Mouse (Mus musculus): Measurements from ENCODE around the gene Padi1. TPM values are rescaled to one million over a fixed set of nuclear protein-coding genes. Genes with fewer than 3 reads are reported as not detected.

The Padi1 gene
- total and polyA plus RNA-seq, 3 experiments: 0.03 to 0.16 TPM; not detected in 1

DNA sequence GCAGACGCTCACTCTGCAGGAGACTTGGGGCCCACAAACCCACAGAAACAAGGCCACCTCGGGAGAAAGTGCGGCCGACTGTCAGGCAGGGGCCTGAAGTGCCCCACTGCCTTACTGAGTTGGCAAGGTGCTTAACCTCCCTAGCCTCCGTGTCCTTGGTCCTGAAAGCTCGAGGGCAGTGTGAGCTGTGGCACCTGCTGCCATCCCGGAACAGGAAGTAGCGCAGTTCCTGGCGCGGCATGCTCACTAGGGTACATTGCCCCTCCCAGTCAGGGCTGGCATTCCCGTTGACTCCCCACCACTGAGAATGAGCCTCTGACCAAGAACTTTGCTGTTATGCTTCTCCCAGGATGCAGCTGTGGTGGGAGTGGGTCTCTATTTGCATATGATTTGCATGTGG, 19.6 kb downstream of the Padi1 start:
- no peaks in the 10 kb centered on the region; the same call in 1 of the 2 replicates for H3K4me1 ChIP-seq (ENCODE audit: insufficient read depth, low read depth, low read length)
- peaks cover 13% of the 10 kb centered on the region for H3K27me3 ChIP-seq (ENCODE audit: insufficient read depth, low read length)
- no peak overlapping the region for H3K4me3 ChIP-seq (ENCODE audit: low read depth, low read length)
- H3K9me3 ChIP-seq (replicated peaks): no peaks in the 10 kb centered on the region
- DNase-seq (ENCODE audit: low spot score): no peak
- ATAC-seq (ENCODE audit: extremely low read depth, insufficient number of reproducible peaks, low FRiP score, poor library complexity, severe bottlenecking): no peak
- H3K36me3 ChIP-seq (replicated peaks): no peaks in the 10 kb centered on the region
- TF ChIP-seq GATA1 (IDR thresholded peaks at IDR 0.05; ENCODE audit: borderline replicate concordance, low read length): no peak
- no peak for TF ChIP-seq GATA2 (IDR thresholded peaks at IDR 0.05; ENCODE audit: borderline replicate concordance, low read depth, low read length)
- no peak for TF ChIP-seq POLR2AphosphoS5 (IDR thresholded peaks at IDR 0.05; ENCODE audit: insufficient replicate concordance, low read depth, low read length)
- no peak for TF ChIP-seq CTCF (IDR thresholded peaks at IDR 0.05; ENCODE audit: low read depth, low read length)
- TF ChIP-seq TAL1 (conservative IDR thresholded peaks at IDR 0.05; ENCODE audit: low read depth, low read length): no peak

DNA sequence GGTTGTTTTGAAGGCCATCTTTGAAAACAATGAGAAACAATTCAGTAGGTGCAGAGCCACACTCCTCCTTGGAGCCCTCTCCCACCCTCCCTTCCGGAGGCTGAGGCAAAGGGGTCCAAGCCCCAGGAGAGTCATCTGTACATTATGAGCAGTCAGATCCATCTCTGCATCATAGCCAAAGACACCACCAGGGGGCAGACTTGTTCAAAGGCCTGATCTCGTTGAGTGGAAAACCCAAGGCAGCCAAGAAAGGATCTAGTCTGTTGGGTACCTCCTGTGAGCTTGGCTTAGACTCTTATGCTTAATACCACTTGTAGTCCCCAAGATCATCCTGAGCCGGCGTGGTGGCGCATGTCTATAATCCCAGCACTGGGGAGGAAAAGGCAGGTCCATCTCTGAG, 23.6 kb downstream of the Padi1 start:
- H3K4me1 ChIP-seq (ENCODE audit: insufficient read depth, low read depth, low read length): peaks cover 1% of the 10 kb centered on the region
- DNase-seq (ENCODE audit: low spot score) (no peak), ATAC-seq (ENCODE audit: extremely low read depth, insufficient number of reproducible peaks, low FRiP score, poor library complexity, severe bottlenecking) (no peak)
- peaks cover 7% of the 10 kb centered on the region; the same call in 1 of the 2 replicates for H3K27me3 ChIP-seq (ENCODE audit: insufficient read depth, low read length)
- no peaks in the 10 kb centered on the region for H3K9me3 ChIP-seq (replicated peaks)
- TF ChIP-seq POLR2AphosphoS5 (IDR thresholded peaks at IDR 0.05; ENCODE audit: insufficient replicate concordance, low read depth, low read length): no peak
- TF ChIP-seq GATA1 (IDR thresholded peaks at IDR 0.05; ENCODE audit: borderline replicate concordance, low read length): no peak
- peak; percentile 40; the same call in 1 of the 2 replicates for TF ChIP-seq CTCF (IDR thresholded peaks at IDR 0.05; ENCODE audit: low read depth, low read length)
- no peak overlapping the region for H3K4me3 ChIP-seq (ENCODE audit: low read depth, low read length)
- no peaks in the 10 kb centered on the region for H3K36me3 ChIP-seq (replicated peaks)

DNA sequence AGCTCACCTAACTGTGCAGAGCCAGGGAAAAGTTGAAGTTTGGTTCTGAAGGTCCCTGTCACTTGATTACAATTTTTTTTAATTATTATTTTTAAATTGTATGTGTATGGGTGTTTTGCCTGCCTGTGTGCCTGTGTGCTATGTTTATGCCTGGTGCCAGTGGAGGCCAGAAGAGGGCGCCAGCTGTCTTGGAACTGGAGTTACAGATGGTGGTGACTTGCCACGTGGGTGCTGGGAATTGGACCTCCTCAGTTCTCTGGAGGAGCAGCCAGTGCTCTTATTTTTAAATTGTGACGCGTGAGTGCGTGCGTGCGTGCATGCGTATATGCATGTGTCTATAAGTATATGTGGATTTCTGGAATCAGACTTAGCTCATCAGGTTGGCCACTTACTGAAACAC, 28.2 kb downstream of the Padi1 start:
- H3K36me3 ChIP-seq (replicated peaks): no peaks in the 10 kb centered on the region
- no peak overlapping the region for H3K4me3 ChIP-seq (ENCODE audit: low read depth, low read length)
- no peak for ATAC-seq (ENCODE audit: extremely low read depth, insufficient number of reproducible peaks, low FRiP score, poor library complexity, severe bottlenecking)
- no peak for DNase-seq (ENCODE audit: low spot score)
- no peaks in the 10 kb centered on the region; the same call in 1 of the 2 replicates for H3K27me3 ChIP-seq (ENCODE audit: insufficient read depth, low read length)
- TF ChIP-seq CTCF (IDR thresholded peaks at IDR 0.05; ENCODE audit: low read depth, low read length) (no peak), TAL1 (conservative IDR thresholded peaks at IDR 0.05; ENCODE audit: low read depth, low read length) (no peak), GATA1 (IDR thresholded peaks at IDR 0.05; ENCODE audit: borderline replicate concordance, low read length) (no peak), POLR2AphosphoS5 (IDR thresholded peaks at IDR 0.05; ENCODE audit: insufficient replicate concordance, low read depth, low read length) (no peak), GATA2 (IDR thresholded peaks at IDR 0.05; ENCODE audit: borderline replicate concordance, low read depth, low read length) (no peak)
- H3K9me3 ChIP-seq (replicated peaks): no peaks in the 10 kb centered on the region
- peaks cover 34% of the 10 kb centered on the region for H3K4me1 ChIP-seq (ENCODE audit: insufficient read depth, low read depth, low read length)

DNA sequence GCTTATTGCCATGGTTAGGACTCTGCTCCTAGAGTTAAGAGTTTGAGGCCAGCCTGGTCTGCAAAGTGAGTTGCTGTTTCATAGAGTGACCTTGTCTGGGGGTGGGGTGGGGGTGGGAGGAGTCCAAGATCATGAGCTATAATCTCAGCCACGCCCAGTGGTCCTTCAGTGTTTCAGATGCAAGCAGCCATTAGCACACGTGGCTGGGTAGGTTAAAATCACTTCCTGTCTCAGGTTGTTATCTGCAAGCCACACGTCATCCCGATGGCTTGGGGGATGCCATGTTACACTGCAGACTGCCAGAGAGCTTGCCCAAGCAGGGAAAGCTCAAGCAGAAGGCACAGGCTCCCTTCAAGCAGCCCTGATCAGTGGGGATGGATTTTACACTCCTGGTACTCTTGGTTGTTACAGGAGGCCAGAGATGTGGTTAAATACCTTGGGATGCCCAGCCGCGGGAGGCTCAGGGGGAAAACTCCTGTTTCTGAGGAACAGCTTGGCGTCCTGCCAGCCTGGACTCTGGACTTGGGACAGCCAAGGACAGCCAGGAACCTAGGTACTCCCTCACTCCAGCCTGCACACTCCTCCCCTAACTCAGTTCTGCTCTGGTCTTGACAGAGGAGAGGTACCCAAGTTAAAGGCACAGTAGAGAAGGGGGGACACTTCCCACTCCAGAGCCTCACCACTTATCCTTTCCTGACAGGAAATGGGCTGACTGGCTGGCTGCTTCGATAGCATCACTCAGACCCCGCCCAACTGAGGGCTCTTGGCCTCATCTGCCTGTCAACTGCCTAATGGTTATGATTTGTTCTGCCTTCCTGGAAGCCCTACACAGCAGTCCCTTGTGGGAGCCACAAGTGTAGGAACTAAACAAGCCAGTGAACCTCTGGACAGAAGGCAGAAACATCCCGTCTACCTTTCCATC, 29.3 kb downstream of the Padi1 start:
- Histone ChIP-seq H3K36me3 (replicated peaks) (no peaks in the 10 kb centered on the region), H3K9me3 (replicated peaks) (no peaks in the 10 kb centered on the region), H3K4me1 (ENCODE audit: insufficient read depth, low read depth, low read length) (peaks cover 37% of the 10 kb centered on the region), H3K4me3 (ENCODE audit: low read depth, low read length) (no peak overlapping the region), H3K27me3 (ENCODE audit: insufficient read depth, low read length) (no peaks in the 10 kb centered on the region; the same call in 1 of the 2 replicates)
- TF ChIP-seq GATA1 (IDR thresholded peaks at IDR 0.05; ENCODE audit: borderline replicate concordance, low read length): no peak
- no peak for TF ChIP-seq POLR2AphosphoS5 (IDR thresholded peaks at IDR 0.05; ENCODE audit: insufficient replicate concordance, low read depth, low read length)
- no peak for TF ChIP-seq GATA2 (IDR thresholded peaks at IDR 0.05; ENCODE audit: borderline replicate concordance, low read depth, low read length)
- TF ChIP-seq TAL1 (conservative IDR thresholded peaks at IDR 0.05; ENCODE audit: low read depth, low read length): no peak; the same call in 1 of the 2 replicates
- TF ChIP-seq CTCF (IDR thresholded peaks at IDR 0.05; ENCODE audit: low read depth, low read length): no peak
- peak; percentile 82 for ATAC-seq (ENCODE audit: extremely low read depth, insufficient number of reproducible peaks, low FRiP score, poor library complexity, severe bottlenecking)
- DNase-seq (ENCODE audit: low spot score): peak; percentile 33

DNA sequence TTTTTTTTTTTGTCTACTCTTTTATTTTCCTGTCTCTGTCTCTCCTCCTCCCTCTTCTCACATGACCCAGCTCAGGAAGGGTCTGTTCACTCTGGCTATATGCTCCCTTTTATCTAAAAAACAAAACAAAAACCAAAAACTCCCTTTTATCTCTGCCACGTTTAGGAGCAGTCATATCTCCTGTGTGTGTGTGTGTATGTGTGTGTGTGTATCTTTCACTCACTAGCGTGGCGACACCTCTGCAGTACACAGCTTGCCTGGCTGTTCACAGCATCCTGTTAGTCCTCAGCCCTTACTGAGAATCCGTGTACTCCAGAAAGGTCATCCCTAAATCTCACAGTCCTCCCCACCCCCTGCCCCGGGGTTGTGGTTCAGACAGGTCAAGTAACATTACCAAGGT, 30.1 kb downstream of the Padi1 start:
- Histone ChIP-seq H3K4me3 (ENCODE audit: low read depth, low read length) (no peak overlapping the region), H3K9me3 (replicated peaks) (no peaks in the 10 kb centered on the region), H3K36me3 (replicated peaks) (no peaks in the 10 kb centered on the region), H3K4me1 (ENCODE audit: insufficient read depth, low read depth, low read length) (peaks cover 38% of the 10 kb centered on the region), H3K27me3 (ENCODE audit: insufficient read depth, low read length) (no peaks in the 10 kb centered on the region; the same call in 1 of the 2 replicates)
- TF ChIP-seq TAL1 (conservative IDR thresholded peaks at IDR 0.05; ENCODE audit: low read depth, low read length) (no peak), CTCF (IDR thresholded peaks at IDR 0.05; ENCODE audit: low read depth, low read length) (no peak), GATA2 (IDR thresholded peaks at IDR 0.05; ENCODE audit: borderline replicate concordance, low read depth, low read length) (no peak), POLR2AphosphoS5 (IDR thresholded peaks at IDR 0.05; ENCODE audit: insufficient replicate concordance, low read depth, low read length) (no peak), GATA1 (IDR thresholded peaks at IDR 0.05; ENCODE audit: borderline replicate concordance, low read length) (no peak)
- DNase-seq (ENCODE audit: low spot score) (no peak), ATAC-seq (ENCODE audit: extremely low read depth, insufficient number of reproducible peaks, low FRiP score, poor library complexity, severe bottlenecking) (no peak)

All from G1E (cell line).